Mouse (Mus musculus) embryonic fibroblast, embryonic 13.5 days (primary cell): Measurements from ENCODE around the gene Nebl.

Source experiments
- CTCF ChIP-seq: IDR thresholded peaks from 2 replicates; pipeline ENCODE4 v1.5.1; 2011; ENCODE audit warnings: mild to moderate bottlenecking, control low read depth, low read length, moderate library complexity, borderline replicate concordance; ENCODE audit not compliant: insufficient read depth
- POLR2A ChIP-seq: IDR thresholded peaks from 2 replicates; pipeline ENCODE4 v1.6.1; 2011; ENCODE audit warnings: low read depth, mild to moderate bottlenecking, control low read depth, low read length, moderate library complexity

DNA sequence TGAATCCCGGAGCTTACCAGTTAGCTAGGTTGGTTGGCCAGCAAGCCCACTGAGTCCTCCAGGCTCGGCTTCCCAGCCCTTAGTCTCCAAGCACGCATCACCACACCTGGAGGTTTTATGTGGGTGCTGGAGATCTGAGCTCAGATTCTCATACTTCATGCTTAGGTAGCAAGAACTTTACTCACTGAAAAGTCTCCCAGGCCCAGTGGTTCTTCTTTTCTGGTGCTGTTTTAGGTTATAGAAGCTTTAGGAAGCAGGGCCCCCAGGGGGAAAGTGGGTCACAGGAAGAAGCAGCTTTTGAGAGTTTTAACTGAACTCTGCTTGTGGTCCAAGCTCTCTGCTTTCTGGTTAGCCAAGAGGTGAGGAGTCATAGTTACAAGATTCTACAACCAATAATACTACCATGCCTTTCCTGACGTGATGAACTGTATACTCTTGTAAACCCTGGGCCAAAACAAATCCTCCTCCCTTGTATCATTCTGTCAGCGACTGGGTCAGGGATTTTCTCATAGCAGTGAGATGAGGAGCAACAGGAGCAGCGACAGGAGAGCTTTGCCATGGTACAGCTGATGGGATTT is 366.2 kb downstream of the Nebl start:
- TF ChIP-seq CTCF (no peak), POLR2A (no peak)
